Mouse (Mus musculus) heart, postnatal 0 days (tissue): Measurements from ENCODE around the gene Slc25a38.

Experiments
- CTCF ChIP-seq: IDR thresholded peaks from 2 replicates; pipeline ENCODE4 v1.5.1; 2016; ENCODE audit warnings: antibody characterized with exemption, control low read depth, low read depth
- EP300 ChIP-seq: IDR thresholded peaks from 2 replicates; pipeline ENCODE4 v1.6.1; 2016; ENCODE audit warnings: antibody characterized with exemption, low read depth

DNA sequence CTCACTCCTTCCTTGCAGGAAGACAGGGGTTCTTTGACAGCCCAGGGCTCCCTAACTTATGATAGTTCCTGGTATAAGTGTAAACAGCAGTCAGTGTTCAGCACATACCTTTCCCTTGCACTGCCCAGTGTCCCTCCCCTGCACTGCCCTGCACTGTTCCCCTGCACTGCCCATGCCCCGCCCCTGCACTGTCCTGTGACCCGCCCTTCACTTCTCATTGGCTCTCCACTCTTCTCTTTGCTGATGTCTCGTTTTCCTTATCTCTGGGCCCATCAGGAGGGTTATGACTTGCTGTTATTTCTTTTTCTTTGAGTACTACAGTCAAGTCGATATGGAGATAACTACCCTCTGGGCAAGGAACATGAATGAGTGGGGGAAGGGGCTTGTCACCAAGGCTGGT is 47.9 kb downstream of the Slc25a38 start:
- TF ChIP-seq CTCF (no peak), EP300 (no peak)
